Mouse (Mus musculus) myocyte (in vitro differentiated cells): ENCODE measurements around the gene Ccdc47.

Experiments
- MYOG ChIP-seq, 3 experiments: IDR thresholded peaks; one replicate each; pipeline ENCODE4 v1.6.1; 2011; ENCODE audit warnings: control low read depth in 2 of 3, low read depth in 2 of 3, mild to moderate bottlenecking in 2 of 3; ENCODE audit not compliant: insufficient read length in 2 of 3, control insufficient read depth in 1 of 3, insufficient read depth in 1 of 3
- POLR2A ChIP-seq: IDR thresholded peaks from one replicate; pipeline ENCODE4 v1.6.1; 2011; ENCODE audit warnings: low read depth, mild to moderate bottlenecking, control low read depth, moderate library complexity; ENCODE audit not compliant: insufficient read length
- USF1 ChIP-seq: IDR thresholded peaks from one replicate; pipeline ENCODE4 v1.6.1; 2011; ENCODE audit warnings: low read depth, mild to moderate bottlenecking, control low read depth, moderate library complexity

DNA sequence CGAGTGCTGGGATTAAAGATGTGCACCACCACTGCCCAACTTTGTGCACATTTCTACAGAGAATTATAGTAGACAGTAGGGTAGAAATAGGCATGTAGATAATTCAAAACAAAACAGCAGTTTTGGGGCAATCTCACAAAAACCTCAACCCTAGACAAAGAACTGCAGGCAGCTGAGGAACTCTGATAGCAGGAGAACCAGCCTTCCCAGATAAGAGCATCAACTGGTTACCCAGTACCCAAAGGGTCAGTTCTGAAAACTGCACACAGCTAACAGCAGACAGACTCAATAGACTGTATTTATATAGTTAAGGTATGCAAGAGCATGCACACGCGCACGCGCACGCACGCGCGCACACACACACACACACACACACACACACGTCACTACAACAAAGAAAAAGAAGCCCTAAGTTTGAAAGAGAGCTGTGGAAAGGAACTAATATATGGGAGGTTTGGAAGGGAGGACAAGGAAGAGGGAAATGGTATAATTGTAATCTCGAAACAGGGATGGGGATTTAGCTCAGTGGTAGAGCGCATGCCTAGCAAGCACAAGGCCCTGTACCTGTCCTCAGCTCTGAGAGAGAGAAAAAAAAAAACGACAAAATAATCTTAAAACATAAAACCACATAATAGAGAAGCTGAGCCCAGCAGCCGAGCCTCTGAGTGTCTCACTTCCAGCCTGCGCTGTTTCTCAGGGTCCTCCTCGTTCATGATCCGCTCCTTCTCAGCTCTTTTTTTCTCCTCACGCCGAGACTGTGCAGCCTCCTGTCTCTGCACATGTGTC is 14.6 kb downstream of the Ccdc47 start:
- TF ChIP-seq POLR2A: no peak
- TF ChIP-seq MYOG (IDR thresholded peaks at IDR 0.05; ENCODE audit: control insufficient read depth in 1 of 3, insufficient read depth in 1 of 3, insufficient read length in 2 of 3, low read depth in 2 of 3): no peak
- no peak for TF ChIP-seq USF1
